Mouse (Mus musculus) stomach, adult 2 months (tissue): Measurements from ENCODE around the gene Rnf145. TPM values are rescaled to one million over a fixed set of nuclear protein-coding genes. Genes with fewer than 3 reads are reported as not detected.

Source experiments
- polyA plus RNA-seq: library from polyadenylated mRNA; depleted of rRNA; stranded (reverse); fragments of >200 nt; gene quantifications from 2 replicates; pipeline ENCODE4 v1.2.3, GENCODE M21; 2012; rRNA removed

Gene Rnf145
- polyA plus RNA-seq = 8.8 and 19.5 TPM in 2 replicates

GRCm38 (mm10) chr11:44518281-44519095 is at the start of gene Rnf145:
Gene Rnf145, plus strand, starts transcription at chr11:44518964.

DNA sequence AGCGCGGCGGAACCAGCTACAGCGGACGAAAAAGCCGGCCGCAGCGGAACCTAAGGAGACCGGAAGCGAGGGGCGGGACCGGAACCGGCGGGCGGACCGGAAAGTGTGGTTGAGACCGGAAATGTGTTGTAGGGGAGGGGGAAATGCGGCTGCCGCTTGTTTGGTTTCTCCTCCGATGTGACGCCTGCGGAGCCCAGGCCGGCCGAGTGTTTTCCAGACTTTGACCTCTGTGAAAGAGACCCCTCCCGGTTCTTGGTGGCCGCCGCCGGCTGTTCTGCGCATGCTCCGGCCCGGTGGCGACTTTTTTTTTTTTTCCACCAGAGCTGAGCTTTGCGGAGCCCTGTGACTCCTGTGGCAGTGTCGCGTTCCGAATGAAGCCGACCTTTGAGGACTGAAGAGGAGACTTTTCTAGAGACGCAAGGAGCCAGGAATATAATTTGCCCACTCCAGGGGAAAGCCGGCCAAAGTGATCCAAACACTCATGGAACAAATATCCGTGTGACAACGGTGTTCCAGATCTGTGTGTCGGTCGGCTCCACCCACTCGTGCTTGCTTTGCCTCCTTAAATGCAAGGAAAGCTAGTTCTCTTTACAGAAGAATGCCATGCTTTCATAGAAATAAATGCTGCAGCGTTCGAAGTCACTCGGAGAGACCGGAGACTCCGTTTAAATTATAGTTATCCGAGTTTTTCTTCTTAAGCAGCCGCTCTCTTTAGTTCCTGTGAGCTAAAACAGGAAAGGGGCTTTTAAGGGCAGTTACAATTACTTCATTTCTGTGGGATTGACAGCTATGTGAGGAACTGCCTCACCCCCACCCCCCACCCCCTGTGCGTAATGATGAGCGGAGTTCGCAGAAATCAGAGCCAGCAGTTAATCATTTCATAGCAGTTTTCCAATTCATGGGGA is 48.1 kb upstream of the Rnf145 start, which contains the start of gene Ublcp1:
TSS of gene Ublcp1 (minus strand) at position 67 of the 905 bp plus-strand sequence.

Other genes starting within 250 kb of the Rnf145 start
- gene Il12b, start 118.9 kb upstream of the Rnf145 start, polyA plus RNA-seq = not detected in 2 replicates
- 1.0 and 1.3 TPM in 2 replicates for gene Ublcp1, start 48.5 kb upstream of the Rnf145 start, polyA plus RNA-seq
- gene Ebf1, start 98.4 kb downstream of the Rnf145 start, polyA plus RNA-seq = 1.6 and 2.1 TPM in 2 replicates